Mouse (Mus musculus) cerebellum, adult 8-10 months (tissue): ENCODE data around the gene Mfsd2a.

Experiments
- DNase-seq: peaks from one replicate; pipeline ENCODE4 v3.0.0; 2022

Mfsd2a gene

DNA sequence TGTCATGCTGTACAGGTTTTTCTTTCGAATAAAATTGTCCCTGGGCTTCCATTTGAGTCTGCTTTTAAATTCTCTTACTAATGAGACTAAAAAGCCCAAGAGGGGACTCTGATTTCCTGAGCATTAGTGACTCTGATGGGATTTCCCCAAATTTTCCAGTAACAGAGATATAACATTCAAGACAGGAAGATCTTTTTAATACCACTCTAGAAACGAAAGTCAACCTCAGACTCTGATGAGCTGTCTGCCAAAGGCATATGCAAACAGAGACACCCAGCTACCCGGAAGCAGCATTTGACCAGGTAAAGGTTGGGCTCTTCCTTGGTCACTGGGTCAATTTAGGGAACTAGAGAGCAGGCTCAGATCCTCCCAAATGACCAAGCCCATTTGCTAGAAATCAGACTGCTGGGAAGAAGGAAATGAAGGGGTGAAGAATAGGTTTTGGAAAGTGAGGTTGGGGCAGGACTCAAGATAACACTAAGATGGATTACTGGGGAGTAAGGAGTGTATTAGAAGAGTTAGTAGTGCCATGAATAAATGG is 27.9 kb downstream of the Mfsd2a start:
- no peak for DNase-seq

DNA sequence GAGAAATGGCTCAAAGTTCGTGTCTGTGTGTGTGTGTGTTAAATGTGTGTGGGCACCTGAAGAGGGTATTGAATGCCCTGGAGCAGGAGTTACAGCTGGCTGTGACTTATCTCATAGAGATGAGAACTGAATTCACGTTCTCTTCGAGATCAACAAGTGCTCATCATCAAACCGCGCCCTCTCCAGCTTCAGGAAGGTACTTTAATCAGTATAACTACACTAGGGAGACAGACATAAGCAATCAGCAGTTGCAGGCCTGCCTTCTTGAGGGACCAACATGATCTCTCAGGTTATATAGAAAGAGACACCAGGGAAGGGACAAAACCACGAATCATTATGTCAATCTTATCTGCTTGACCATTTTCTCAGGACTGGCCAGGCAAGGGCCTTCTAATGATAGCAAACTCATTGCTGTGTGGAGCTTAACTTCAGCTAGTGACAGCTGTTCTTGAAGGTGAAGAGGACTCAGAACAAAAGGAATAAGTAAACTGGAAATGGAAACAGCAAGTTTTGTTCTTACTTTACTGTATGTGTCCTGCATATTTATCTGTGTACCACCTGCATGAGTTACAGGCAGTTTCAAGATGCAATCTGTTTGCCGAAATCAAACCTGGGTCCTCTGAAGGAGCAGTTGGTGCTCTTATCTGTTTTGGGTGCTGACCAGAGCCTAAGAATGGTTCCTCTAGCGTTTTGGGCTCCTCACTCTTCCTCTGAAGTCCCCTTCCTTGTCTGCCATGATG is 28.6 kb downstream of the Mfsd2a start:
- DNase-seq = no peak

GRCm38 (mm10) chr4:122930939-122931590 is 29.9 kb downstream of the Mfsd2a start:
- DNase-seq = no peak

GRCm38 (mm10) chr4:122923392-122924344 is 37.3 kb downstream of the Mfsd2a start:
- DNase-seq = no peak

DNA sequence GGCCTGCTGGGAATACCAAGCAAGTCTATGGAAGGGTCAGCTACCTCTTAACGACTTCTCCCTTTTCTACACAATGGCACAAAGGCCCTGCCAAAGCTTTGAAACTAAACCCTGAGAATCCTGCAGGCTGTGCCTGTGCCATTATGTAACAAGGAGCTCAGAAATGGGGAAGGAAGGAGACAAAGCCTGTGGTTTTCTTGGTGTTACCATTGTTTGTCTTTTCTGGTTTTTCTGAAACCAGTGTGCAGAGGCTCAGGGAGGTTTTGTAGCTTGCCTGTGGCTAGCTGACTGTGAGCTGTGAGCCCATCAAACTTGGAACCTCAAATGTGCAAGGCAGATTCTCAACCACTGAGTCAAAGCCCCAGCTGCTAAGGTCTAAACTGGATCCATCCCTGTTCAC is 38.1 kb downstream of the Mfsd2a start:
- no peak for DNase-seq

DNA sequence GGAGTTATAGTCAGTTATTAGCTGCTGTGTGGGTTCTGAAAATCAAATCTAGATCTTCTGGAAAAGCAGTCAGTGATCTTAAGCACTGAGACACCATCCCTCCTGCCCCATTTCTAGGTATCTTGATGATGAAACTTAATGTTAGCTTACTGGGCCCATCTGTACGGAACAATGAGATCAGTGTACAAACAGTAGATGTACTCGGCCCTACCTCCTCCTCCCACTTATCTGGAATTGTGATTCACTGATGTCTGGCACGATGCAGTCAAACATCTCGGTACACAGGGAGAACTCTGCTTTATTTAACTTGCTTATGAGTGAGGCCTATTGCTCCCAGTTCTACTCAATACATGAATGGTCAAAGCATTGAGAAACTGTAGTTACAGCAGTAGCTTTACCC is 45.0 kb downstream of the Mfsd2a start:
- DNase-seq = no peak

DNA sequence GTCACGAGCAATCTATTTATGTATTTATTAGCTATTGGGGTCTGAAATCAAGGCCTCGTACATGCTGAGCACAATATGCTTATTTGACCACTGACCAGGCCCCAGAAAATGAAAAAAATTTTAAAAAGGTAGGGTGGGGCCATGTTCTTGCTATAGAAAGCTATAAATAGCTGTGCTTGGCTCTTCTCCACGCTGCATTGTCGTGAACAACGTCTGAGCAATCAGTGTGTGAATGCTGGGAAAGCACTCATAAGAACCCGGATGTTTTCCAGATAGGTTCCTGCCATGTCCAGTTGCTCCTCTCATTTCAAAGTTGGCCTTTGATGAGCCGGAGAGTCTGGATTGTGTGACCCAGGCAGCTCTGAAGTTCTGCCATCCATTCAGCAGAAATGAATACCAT is 46.8 kb downstream of the Mfsd2a start:
- DNase-seq = no peak

GRCm38 (mm10) chr4:122912613-122913012 is 48.4 kb downstream of the Mfsd2a start:
- no peak for DNase-seq

GRCm38 (mm10) chr4:122910577-122910976 is 50.4 kb downstream of the Mfsd2a start:
- DNase-seq = no peak

GRCm38 (mm10) chr4:122909572-122910189 is 51.3 kb downstream of the Mfsd2a start:
- no peak for DNase-seq

- no peak for DNase-seq
Measured at GRCm38 (mm10) chr4:122905359-122905758, 55.6 kb downstream of the Mfsd2a start.

- DNase-seq = no peak
Measured at GRCm38 (mm10) chr4:122903709-122904108, 57.3 kb downstream of the Mfsd2a start.

- DNase-seq = no peak
Measured at GRCm38 (mm10) chr4:122902156-122902555, 58.8 kb downstream of the Mfsd2a start.

- no peak for DNase-seq
Measured at GRCm38 (mm10) chr4:122898313-122898712, 62.7 kb downstream of the Mfsd2a start.

GRCm38 (mm10) chr4:122897750-122898149 is 63.2 kb downstream of the Mfsd2a start:
- no peak for DNase-seq
